Mouse (Mus musculus) adipocyte (in vitro differentiated cells): ENCODE results near the gene 1700003E16Rik.

Experiments
- DNase-seq: peaks from one replicate; pipeline ENCODE4 v3.0.0-alpha.2; 2016; ENCODE audit warnings: low spot score

The 1700003E16Rik gene

DNA sequence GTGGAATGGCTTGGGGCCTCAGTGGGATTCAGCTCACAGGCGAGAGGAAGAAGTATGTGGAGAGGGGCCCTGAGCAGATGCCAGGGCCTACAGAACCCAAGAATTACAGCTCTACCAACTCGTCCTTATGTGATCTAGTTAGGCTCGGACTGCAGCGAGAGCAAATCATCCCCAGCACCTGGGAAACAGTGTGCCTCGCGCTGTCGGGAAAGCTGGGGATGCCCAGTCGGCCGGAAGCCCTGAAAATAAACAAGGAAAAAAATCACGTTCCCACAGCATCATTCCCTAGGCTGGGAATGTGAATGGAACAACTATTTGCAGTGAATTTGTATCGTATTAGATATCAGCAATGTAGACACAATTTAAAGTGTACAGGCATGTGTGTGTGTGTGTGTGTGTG is 50.1 kb downstream of the 1700003E16Rik start:
- no peak for DNase-seq

DNA sequence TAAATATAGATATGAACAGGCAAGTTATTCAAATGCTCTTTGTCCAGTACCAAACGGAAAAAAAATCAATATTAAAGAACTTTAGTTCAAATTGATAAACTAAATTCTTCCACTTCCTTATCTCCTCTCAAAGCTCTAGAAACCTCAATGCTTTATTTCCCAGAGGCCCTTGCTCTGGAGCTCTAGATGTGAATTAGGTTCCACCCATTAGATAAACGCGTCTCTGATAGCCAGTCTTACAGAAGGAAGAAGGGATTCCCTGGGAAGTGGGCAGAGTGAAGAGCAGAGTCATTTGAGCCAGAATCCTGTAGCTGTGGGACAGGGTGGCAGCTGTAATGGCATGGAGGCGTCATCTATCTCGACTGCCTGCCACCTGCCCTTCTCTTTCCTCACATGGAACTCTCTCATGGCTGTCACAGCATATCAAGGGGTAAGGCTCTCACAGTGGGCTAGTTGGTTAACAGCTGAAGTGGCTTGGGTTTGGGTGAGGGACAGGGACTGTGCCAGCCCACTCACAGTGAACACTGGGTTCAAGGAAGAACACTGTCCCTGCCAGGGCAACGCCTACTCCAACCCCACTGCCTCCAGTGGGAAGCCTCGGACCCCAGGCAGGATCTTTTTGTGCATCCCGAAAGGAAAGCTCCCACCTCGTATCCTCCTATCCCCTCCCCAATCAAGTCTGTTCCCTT is 51.3 kb downstream of the 1700003E16Rik start:
- no peak for DNase-seq

DNA sequence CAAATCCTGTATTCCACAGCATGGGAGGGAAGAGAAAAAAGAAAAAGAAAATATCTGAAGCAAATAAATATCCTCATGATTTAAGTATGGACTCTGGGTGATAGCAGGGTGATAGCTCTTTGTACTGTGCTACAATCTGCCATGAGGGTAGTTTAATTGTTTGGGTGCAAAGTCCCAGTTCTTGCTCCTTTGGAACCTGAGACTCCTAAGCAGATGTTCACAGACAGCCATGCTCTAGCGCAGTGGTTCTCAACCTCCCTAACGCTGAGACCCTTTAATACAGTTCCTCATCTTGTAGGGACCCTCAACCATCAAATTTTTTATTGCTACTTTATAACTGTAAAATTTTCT is 51.8 kb downstream of the 1700003E16Rik start:
- no peak for DNase-seq

DNA sequence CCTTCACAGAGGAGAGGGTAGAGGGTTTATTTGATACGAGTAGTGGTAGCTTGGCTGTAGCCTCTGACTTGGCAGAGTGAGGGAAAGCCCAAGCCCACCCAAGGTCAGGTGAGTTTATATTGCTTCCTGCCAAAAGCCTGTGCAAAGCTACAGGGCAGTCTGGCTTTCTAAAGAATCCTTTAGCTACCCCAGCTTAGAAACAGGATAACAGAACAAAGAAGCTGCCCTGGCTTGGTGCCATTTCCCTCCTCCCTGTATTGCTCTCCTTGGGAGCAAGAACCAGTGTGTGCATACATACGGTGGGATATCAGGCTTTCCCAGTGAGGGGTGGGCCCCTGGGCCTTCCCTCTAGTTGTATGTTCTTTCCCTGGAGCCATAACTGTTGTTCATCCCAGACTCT is 54.3 kb downstream of the 1700003E16Rik start:
- no peak for DNase-seq

DNA sequence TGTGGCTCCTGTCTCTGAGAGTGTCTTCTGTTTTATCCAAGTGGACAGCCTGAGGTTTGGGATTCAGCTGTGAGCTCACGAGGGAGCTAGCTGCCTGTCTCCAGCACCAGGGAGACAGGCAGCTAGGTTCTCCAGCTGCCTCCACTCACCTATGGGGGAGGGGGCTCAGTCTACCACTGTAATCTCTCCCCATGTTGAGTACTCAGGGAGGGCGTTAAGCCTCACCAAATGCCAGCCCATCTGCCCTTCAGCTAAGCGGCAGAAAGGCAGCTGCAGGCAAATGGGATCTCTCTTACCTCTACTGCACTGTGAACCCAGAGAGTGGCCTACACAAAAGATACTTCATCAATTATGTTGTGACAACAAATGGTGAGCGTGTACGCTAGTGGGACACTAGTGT is 55.3 kb downstream of the 1700003E16Rik start:
- DNase-seq, result no peak
